Mouse (Mus musculus) brain, embryonic 14.5 days (tissue): ENCODE results near the gene Sema3e.

Experiments used
- CTCF ChIP-seq: fragments of 200-500 bp; IDR thresholded peaks from 2 replicates; pipeline ENCODE4 v1.5.1; 2012; ENCODE audit warnings: inconsistent platforms, mild to moderate bottlenecking, moderate library complexity, borderline replicate concordance; ENCODE audit not compliant: insufficient read depth, insufficient read length; ENCODE audit errors: extremely low read depth
- POLR2A ChIP-seq: fragments of 200-500 bp; IDR thresholded peaks from 2 replicates; pipeline ENCODE4 v1.6.1; 2012; ENCODE audit warnings: mild to moderate bottlenecking, inconsistent platforms, borderline replicate concordance; ENCODE audit not compliant: poor library complexity, insufficient read depth, insufficient read length, severe bottlenecking; ENCODE audit errors: extremely low read depth

DNA sequence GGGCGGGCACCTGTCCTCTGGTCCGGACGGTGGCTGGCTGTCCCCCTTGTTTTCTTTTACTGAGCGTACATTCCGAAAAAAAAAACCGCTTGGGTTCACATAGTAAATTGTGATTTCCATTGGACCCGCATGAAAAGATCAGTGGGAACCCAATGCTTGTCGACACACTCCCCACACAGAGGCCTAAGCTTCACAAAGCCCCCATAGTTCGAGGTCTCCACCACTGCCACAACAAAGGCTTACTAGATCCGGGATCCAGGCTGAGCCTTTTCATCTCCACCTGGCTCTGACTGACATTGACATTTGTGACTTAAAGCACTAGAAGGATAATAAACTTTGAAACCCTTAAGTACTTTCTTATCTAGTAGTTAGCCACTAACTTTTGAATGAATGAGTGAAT lies 155.5 kb downstream of the Sema3e start:
- TF ChIP-seq CTCF (no peak), POLR2A (no peak)
